Mouse (Mus musculus): ENCODE measurements around the gene Arfgef2. TPM values are rescaled to one million over a fixed set of nuclear protein-coding genes. Genes with fewer than 3 reads are reported as not detected.
A peak's percentile ranks its signal among the peaks of the same experiment; 100 is the strongest.

Arfgef2 gene
- polyA plus RNA-seq, 1 experiment, result 11.6 TPM

- Histone ChIP-seq H3K27ac (ENCODE audit: insufficient read depth, low read depth, low read length) (no peak overlapping the region), H3K36me3 (ENCODE audit: control insufficient read depth, insufficient read depth, low read length) (peaks cover 67% of the 10 kb centered on the region), H3K27me3 (ENCODE audit: control insufficient read depth, insufficient read depth, low read length) (no peaks in the 10 kb centered on the region), H3K4me3 (ENCODE audit: low read depth, low read length) (no peak overlapping the region), H3K4me1 (ENCODE audit: control insufficient read depth, insufficient read depth, insufficient read length, low read length) (peaks cover 5% of the 10 kb centered on the region; the same call in 1 of the 2 replicates)
- TF ChIP-seq CTCF (IDR thresholded peaks at IDR 0.05; ENCODE audit: extremely low read depth, insufficient read length, insufficient replicate concordance, low read depth, low read length) (no peak), POLR2A (IDR thresholded peaks at IDR 0.05; ENCODE audit: low read depth, low read length) (no peak)
- WGBS, result 75% methylated on average over 10 of the region's 10 CpGs
These were observed 69.4 kb downstream of the Arfgef2 start for GRCm38 (mm10) chr2:166874675-166875280.

- 41% methylated on average over 6 of the region's 6 CpGs for WGBS
- no peak for TF ChIP-seq CTCF (IDR thresholded peaks at IDR 0.05; ENCODE audit: extremely low read depth, insufficient read length, insufficient replicate concordance, low read depth, low read length)
- Histone ChIP-seq H3K4me1 (ENCODE audit: control insufficient read depth, insufficient read depth, insufficient read length, low read length) (0 out of 2 replicates have a peak, but pooled peaks cover 2% of the 10 kb centered on the region), H3K27me3 (ENCODE audit: control insufficient read depth, insufficient read depth, low read length) (no peaks in the 10 kb centered on the region), H3K4me3 (ENCODE audit: low read depth, low read length) (no peak overlapping the region), H3K36me3 (ENCODE audit: control insufficient read depth, insufficient read depth, low read length) (peaks cover 62% of the 10 kb centered on the region), H3K27ac (ENCODE audit: insufficient read depth, low read depth, low read length) (peak overlapping the region; percentile 49; the same call in 1 of the 2 replicates)
These were observed 70.2 kb downstream of the Arfgef2 start for GRCm38 (mm10) chr2:166875561-166875960.

- TF ChIP-seq POLR2A (IDR thresholded peaks at IDR 0.05; ENCODE audit: low read depth, low read length), result no peak
- no peak for TF ChIP-seq CTCF (IDR thresholded peaks at IDR 0.05; ENCODE audit: extremely low read depth, insufficient read length, insufficient replicate concordance, low read depth, low read length)
- Histone ChIP-seq H3K27ac (ENCODE audit: insufficient read depth, low read depth, low read length) (peak overlapping the region; percentile 49; the same call in 1 of the 2 replicates), H3K4me1 (ENCODE audit: control insufficient read depth, insufficient read depth, insufficient read length, low read length) (0 out of 2 replicates have a peak, but pooled peaks cover 2% of the 10 kb centered on the region), H3K27me3 (ENCODE audit: control insufficient read depth, insufficient read depth, low read length) (no peaks in the 10 kb centered on the region), H3K36me3 (ENCODE audit: control insufficient read depth, insufficient read depth, low read length) (peaks cover 60% of the 10 kb centered on the region), H3K4me3 (ENCODE audit: low read depth, low read length) (no peak overlapping the region)
- 45% methylated on average over 10 of the region's 10 CpGs for WGBS
These were observed 70.9 kb downstream of the Arfgef2 start for GRCm38 (mm10) chr2:166876331-166876730.

GRCm38 (mm10) chr2:166885066-166885465 lies 79.7 kb downstream of the Arfgef2 start:
- H3K4me3 ChIP-seq (ENCODE audit: low read depth, low read length), result no peak overlapping the region
- no peak overlapping the region for H3K27ac ChIP-seq (ENCODE audit: insufficient read depth, low read depth, low read length)
- peaks cover 54% of the 10 kb centered on the region for H3K36me3 ChIP-seq (ENCODE audit: control insufficient read depth, insufficient read depth, low read length)
- TF ChIP-seq POLR2A (IDR thresholded peaks at IDR 0.05; ENCODE audit: low read depth, low read length) (no peak), CTCF (IDR thresholded peaks at IDR 0.05; ENCODE audit: extremely low read depth, insufficient read length, insufficient replicate concordance, low read depth, low read length) (no peak)
- no peaks in the 10 kb centered on the region for H3K27me3 ChIP-seq (ENCODE audit: control insufficient read depth, insufficient read depth, low read length)
- WGBS, result 92% methylated on average over 7 of the region's 7 CpGs
- no peaks in the 10 kb centered on the region for H3K4me1 ChIP-seq (ENCODE audit: control insufficient read depth, insufficient read depth, insufficient read length, low read length)

- no peaks in the 10 kb centered on the region for H3K27me3 ChIP-seq (ENCODE audit: control insufficient read depth, insufficient read depth, low read length)
- H3K4me3 ChIP-seq (ENCODE audit: low read depth, low read length), result no peak overlapping the region
- no peak overlapping the region for H3K27ac ChIP-seq (ENCODE audit: insufficient read depth, low read depth, low read length)
- no peaks in the 10 kb centered on the region for H3K4me1 ChIP-seq (ENCODE audit: control insufficient read depth, insufficient read depth, insufficient read length, low read length)
- TF ChIP-seq POLR2A (IDR thresholded peaks at IDR 0.05; ENCODE audit: low read depth, low read length) (no peak), CTCF (IDR thresholded peaks at IDR 0.05; ENCODE audit: extremely low read depth, insufficient read length, insufficient replicate concordance, low read depth, low read length) (no peak)
- H3K36me3 ChIP-seq (ENCODE audit: control insufficient read depth, insufficient read depth, low read length), result peaks cover 59% of the 10 kb centered on the region
- 78% methylated on average over 10 of the region's 10 CpGs for WGBS
These were observed 80.2 kb downstream of the Arfgef2 start for GRCm38 (mm10) chr2:166885619-166886018.

GRCm38 (mm10) chr2:166886231-166886630 lies 80.8 kb downstream of the Arfgef2 start:
- Histone ChIP-seq H3K4me3 (ENCODE audit: low read depth, low read length) (no peak overlapping the region), H3K27ac (ENCODE audit: insufficient read depth, low read depth, low read length) (no peak overlapping the region), H3K36me3 (ENCODE audit: control insufficient read depth, insufficient read depth, low read length) (peaks cover 58% of the 10 kb centered on the region), H3K4me1 (ENCODE audit: control insufficient read depth, insufficient read depth, insufficient read length, low read length) (no peaks in the 10 kb centered on the region), H3K27me3 (ENCODE audit: control insufficient read depth, insufficient read depth, low read length) (no peaks in the 10 kb centered on the region)
- TF ChIP-seq CTCF (IDR thresholded peaks at IDR 0.05; ENCODE audit: extremely low read depth, insufficient read length, insufficient replicate concordance, low read depth, low read length), result no peak
- TF ChIP-seq POLR2A (IDR thresholded peaks at IDR 0.05; ENCODE audit: low read depth, low read length), result no peak
- 93% methylated on average over 3 of the region's 3 CpGs for WGBS

GRCm38 (mm10) chr2:166887816-166888215 lies 82.4 kb downstream of the Arfgef2 start:
- Histone ChIP-seq H3K27ac (ENCODE audit: insufficient read depth, low read depth, low read length) (no peak overlapping the region), H3K36me3 (ENCODE audit: control insufficient read depth, insufficient read depth, low read length) (peaks cover 61% of the 10 kb centered on the region), H3K4me1 (ENCODE audit: control insufficient read depth, insufficient read depth, insufficient read length, low read length) (no peaks in the 10 kb centered on the region), H3K4me3 (ENCODE audit: low read depth, low read length) (no peak overlapping the region), H3K27me3 (ENCODE audit: control insufficient read depth, insufficient read depth, low read length) (no peaks in the 10 kb centered on the region)
- 59% methylated on average over 11 of the region's 11 CpGs for WGBS
- TF ChIP-seq POLR2A (IDR thresholded peaks at IDR 0.05; ENCODE audit: low read depth, low read length) (no peak), CTCF (IDR thresholded peaks at IDR 0.05; ENCODE audit: extremely low read depth, insufficient read length, insufficient replicate concordance, low read depth, low read length) (0 out of 2 replicates have a peak, but pooled peaks have one; percentile 37)

Data from small intestine, adult 2 months (tissue).